Mouse (Mus musculus): ENCODE measurements around the gene Npcd.

Npcd gene

DNA sequence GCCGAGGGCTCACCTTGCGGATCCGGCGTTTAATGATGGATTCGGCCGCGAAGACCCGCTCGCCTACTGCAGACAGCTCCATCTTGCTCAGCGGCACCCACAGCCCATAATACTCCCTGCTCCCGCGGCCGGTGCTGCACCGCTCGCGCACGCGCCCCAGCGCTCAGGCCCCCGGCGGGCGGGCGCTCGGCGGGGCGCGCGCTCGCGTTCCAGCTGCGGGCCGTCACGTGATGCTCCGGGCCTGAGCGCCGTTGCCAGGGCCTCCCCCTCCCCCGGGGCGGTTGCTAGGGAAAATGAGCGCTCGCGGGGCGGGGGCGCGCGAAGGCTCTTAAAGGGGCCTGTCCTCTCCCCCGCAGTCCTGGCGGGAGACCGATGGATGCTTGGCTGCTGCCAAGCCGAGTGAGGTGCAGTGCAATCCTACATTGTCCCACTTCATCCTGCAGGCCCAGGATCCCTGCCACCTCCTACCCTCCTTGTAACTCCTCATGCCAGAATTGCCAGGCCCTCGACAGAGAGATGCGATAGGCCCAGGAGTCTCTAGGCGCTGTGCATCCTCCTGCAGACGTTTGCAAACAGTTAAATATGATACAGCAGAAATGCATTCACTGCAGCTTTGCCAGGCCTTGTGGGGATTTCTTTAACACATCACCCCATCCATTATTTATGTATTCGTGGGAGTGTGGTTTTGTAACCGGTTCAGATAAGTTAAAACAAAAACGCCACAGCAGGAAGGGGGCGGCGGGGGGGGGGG is at the start of gene Npcd, which contains the start of gene Cbx6:
TSS of gene Npcd (minus strand) at position 108 of the 751 bp plus-strand sequence.
TSS of gene Cbx6 (minus strand) at position 559 of the 751 bp plus-strand sequence.
- DNase-seq (ENCODE audit: low spot score in 2 of 2), result peak; percentile 95

GRCm38 (mm10) chr15:79883352-79883822 is 49.4 kb upstream of the Npcd start:
- peak; percentile 95 to 96 for DNase-seq (ENCODE audit: low spot score in 2 of 2)

DNA sequence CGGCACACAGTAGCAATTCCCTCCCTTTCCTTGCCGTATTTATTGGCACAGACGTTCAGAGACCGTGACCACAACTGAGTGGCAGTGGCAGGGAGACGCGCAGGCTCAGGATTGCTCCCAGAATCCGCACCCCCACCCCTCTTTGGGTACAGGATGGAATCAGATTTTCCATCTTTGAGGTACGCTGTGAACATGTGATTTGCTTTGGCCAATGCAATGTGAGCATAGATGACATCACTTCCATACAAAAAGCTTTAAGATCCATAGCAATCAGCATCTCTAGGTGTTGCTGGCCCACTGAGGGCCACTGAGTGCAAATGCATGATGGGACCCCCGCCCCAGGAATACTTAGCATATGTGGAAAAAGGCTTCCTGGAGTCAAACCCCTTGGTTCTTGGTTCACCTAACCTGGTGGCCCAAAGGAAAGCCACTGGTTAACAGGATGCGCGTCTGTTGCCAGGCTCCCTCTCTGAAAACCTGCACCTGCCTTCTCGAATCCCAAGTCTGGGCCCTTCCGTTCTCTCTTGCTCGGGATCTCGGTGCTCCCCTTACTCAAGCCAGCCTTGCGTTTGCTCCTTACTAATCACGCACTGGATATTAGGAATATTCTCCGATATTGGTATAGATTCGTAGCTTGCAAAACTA is 48.7 kb upstream of the Npcd start:
- DNase-seq (ENCODE audit: low spot score in 2 of 2), result peak; percentile 22 to 41

DNA sequence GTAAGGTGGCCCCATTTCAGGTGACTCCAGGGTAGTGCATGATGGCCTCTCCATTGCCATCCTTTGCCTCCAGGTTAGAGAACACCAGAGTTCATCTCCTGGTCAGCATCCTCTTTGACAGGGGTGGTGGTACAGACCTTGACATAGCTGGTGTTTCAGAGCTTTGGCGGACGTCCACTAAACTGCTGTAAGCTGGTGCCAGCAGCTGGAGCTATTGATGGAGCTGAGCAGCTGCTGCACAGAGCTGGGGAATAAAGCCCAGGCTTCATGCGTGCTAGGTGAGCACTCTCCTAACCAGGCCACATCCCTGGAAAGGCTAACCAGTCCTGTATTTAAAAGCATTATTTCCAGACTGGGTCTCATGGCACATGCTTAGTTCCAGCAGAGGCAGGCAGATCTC is 46.4 kb upstream of the Npcd start:
- DNase-seq (ENCODE audit: low spot score in 2 of 2), result no peak

DNA sequence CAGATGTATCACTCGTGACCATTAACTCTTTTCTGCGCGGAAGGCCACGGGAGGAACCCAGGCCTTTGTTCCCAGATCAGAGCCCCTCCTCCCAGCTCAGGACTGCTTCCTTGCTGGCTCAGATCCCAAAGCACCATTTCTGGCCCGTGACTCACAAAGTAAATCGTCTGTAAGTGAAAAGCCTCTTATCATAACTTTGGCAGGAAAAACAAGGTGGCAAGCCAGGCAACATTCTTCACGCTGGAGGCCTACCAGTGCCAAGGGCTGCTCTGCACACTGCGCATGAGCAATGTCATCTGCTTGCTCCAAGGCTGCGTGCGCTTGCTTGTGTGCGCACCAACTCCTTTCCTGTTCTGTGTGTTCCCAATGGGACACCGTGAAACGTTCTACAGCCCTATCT is 45.3 kb upstream of the Npcd start:
- DNase-seq (ENCODE audit: low spot score in 2 of 2), result peak; percentile 93 to 94

DNA sequence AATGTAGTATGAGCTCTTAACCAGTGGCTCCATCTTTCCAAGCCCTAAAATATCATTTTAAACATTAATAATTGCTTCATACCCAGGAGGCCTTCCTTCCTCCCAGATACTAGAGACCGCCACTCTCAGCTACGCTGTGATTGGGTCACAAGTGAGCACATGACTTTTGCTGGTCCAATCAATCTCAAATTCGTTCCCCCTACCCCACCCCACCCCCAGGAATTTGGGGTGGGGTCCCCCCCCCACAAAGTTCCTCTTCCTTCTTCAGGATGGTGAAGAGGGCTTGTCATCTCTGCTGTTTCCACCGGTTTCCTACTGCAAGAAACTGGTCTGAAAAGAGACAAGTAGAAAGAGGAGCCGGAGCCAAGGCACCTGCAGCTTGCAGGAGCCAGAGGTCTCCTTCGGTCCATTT is 44.7 kb upstream of the Npcd start:
- peak in 1 of 2 experiments; percentile 54 for DNase-seq (ENCODE audit: low spot score in 2 of 2)

- no peak for DNase-seq (ENCODE audit: low spot score in 2 of 2)
Measured at GRCm38 (mm10) chr15:79875261-79875995, 41.4 kb upstream of the Npcd start.

DNA sequence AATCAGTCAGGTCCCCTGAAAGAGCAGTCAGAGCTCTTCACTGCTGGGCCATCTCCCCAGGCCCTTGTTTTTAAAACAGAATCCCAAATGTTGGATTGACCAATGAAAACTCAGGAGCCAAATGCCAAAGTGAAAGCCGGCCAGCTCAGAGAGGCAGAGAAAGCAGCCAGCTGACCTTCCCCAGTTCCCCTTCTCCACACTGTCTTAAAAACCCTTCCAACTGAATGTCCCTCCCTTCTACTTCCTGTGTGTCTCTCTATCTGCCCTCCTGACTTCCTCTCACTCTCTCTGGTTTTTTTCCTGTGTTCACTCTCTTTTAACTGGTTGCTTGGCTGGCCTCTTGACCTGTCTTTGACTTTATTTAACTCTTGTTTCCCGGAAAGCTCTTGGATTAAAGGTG is 40.0 kb upstream of the Npcd start:
- DNase-seq (ENCODE audit: low spot score in 2 of 2), result no peak

DNA sequence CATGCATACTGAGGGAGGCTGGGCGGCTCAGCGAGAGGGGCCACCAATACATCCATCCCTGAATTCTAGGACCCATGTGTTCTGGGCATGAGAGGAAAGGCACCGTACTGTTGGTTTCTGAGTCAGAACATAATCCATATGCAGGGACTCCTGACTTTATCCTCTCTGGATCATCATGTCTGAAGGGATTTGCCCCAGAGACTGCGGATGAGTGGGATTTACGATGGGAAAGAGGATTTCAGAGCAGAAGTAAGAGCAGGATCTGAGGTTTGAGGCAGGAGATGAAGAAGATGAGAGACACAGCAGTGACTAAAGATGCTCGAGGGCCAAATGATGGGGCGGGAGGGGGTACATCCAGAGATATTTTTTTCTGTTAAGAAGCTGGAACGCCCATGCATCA is 39.5 kb upstream of the Npcd start:
- DNase-seq (ENCODE audit: low spot score in 2 of 2), result no peak

GRCm38 (mm10) chr15:79867260-79868002 is 33.4 kb upstream of the Npcd start:
- DNase-seq (ENCODE audit: low spot score in 2 of 2), result no peak

DNA sequence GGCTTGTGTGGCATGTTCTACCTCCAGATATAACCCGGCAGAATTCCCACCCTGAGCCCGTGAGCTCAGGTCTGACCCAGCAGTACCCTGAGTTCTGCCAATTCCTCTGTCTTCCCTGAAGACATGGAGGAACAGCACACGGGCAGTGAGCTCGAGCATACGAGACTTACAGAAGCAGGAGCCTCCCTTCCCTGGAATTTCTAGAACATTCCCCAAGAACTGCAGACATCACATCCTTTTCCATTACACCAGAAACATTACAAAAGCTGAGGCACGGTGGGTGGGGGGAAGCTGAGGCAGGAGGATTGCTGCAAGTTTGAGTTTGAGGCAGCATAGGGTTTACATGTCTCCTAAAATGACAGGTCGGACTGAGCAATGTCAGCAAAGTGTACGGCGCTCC is 25.8 kb upstream of the Npcd start:
- DNase-seq (ENCODE audit: low spot score in 2 of 2), result no peak

DNA sequence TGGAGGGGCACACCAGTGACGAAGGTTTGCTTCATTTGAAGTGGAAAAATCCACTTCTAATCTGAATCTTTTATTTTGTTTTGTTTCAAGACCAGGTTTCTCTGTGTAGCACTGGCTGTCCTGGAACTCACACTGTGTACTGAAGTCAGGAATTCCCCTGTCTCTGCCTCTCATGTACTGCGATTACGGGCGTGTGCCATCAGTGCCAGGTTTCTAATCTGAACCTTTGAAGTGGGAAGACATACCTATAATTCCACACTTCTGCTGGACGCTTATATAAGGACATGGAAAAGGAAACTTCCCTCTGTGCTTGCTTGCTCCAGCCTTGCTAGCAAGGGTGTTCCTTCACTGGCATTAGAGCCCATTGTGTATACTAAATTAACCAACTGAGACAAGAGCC is 24.9 kb upstream of the Npcd start:
- no peak for DNase-seq (ENCODE audit: low spot score in 2 of 2)

- no peak for DNase-seq (ENCODE audit: low spot score in 2 of 2)
Measured at GRCm38 (mm10) chr15:79850143-79850542, 16.1 kb upstream of the Npcd start.

- peak in 1 of 2 experiments; percentile 52 for DNase-seq (ENCODE audit: low spot score in 2 of 2)
Measured at GRCm38 (mm10) chr15:79847100-79847499, 13.1 kb upstream of the Npcd start.

- DNase-seq (ENCODE audit: low spot score in 2 of 2), result no peak
Measured at GRCm38 (mm10) chr15:79845986-79846385, 11.9 kb upstream of the Npcd start.

- DNase-seq (ENCODE audit: low spot score in 2 of 2), result no peak
Measured at GRCm38 (mm10) chr15:79842985-79843384, 8.9 kb upstream of the Npcd start.

GRCm38 (mm10) chr15:79840281-79840680 is 6.2 kb upstream of the Npcd start:
- DNase-seq (ENCODE audit: low spot score in 2 of 2), result no peak

DNA sequence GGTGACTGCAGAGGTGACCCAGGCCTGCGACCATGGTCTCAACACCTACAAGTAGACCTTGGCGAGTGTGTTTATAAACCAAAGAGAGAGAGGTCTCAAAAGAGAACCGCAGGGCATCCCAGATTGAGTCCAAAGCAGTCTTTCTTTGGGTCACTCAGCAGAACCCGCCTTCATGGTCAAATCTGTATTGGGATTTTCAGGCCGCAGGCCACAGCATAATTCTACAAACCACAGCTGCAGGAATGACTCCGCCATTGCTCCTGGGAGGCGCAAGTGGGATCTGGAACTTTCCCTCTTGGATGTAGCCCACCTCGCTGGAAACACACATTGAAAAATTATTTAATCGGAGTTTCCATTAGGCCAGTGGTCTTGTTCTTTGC is 834 bp upstream of the Npcd start:
- DNase-seq (ENCODE audit: low spot score in 2 of 2), result no peak

GRCm38 (mm10) chr15:79833251-79834050 is 586 bp downstream of the Npcd start:
- no peak for DNase-seq (ENCODE audit: low spot score in 2 of 2)

DNA sequence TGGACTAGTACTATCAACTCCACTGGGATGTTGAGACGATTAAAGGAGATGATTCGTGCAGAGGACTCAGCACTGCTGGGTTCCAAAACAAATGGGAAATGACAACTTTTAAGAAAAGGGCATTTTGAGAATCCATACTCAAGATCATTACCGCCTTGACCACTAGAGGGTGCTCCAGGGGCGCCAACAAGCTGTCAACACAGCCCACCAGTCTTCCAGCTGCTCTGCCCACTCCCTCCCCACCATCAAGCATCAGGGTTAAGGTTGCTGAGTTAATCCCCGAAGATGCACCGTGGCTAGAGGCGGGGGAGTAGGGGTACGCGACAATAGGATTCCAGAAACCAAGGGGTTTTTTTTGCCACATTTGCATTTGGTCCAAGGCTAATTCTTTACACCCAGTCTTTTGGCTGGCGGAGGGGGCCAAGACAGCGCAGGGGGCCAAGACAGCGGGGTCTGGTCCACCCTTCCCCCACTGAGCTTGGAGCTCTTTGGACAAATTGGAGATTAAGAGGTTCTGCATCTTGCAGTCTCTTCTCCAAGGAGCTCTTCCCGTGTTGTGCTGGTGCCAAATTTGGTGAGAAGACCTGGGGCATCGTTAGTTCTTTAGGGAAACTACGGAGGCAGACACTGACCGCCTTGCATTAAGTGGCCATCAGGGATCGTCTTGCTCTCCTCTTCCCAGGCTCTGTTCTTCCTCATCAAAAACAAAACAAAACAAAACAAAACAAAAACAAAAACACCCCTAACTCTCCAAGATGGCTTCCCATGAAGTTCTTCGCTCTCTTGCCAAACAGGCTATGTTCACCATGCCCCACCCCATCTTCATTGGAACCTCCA is 1.8 kb downstream of the Npcd start:
- DNase-seq (ENCODE audit: low spot score in 2 of 2), result peak in 1 of 2 experiments; percentile 73

Measured in heart, adult 9 months (tissue).